ENCODE assay signal across 8 mouse cellular contexts in the genomic region with DNA sequence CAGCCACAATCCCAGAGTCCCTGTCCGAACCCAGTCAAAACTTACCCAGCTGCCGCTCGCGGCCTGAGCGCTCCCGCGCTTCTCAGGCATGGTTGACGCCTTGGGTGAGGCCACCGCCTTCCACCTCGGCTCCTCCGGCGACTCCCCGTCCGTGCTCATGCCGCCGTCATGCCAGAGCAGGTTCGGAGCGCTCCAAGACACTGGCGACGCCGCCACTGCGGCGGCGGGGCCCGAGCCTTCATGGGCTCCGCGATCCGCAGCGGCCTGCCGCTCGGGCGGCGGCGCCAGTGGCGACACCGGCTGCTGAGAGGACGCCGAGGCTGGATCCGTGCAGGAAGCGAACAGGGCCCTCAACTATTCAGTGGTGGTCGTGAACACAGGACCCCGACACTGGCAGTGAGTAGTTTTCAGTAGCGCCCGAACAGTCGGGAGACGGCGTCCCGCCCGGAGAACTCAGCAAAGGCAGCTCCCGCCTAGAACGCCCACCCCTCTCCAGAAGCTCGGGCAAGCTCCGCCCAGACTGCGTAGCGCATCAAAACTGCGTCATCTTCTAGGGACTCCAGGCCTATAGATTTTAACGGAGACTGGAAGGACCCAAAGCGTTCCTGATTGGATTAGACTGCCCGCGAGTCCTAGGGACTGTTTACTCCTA. TPM values are rescaled to one million over a fixed set of nuclear protein-coding genes. Genes with fewer than 3 reads are reported as not detected.
A peak's percentile ranks its signal among the peaks of the same experiment; 100 is the strongest.
DNase-seq lines count a peak whose midpoint lies in the region; ATAC-seq and TF ChIP-seq lines count a peak whose summit lies in the region.

A gene (minus strand): TSS at position 517 of the 652 bp plus-strand sequence.

- peaks cover 13% of the 10 kb centered on the region for H3K9me3 ChIP-seq in embryonic facial prominence, embryonic 14.5 days (ENCODE audit: control insufficient read depth, low read length)
- H3K9me3 ChIP-seq in limb, embryonic 13.5 days, result peaks cover 3% of the 10 kb centered on the region; the same call in 1 of the 2 replicates
- H3K9me3 ChIP-seq in midbrain, embryonic 16.5 days (replicated peaks; ENCODE audit: control insufficient read depth, low read length, poor library complexity, severe bottlenecking), result no peaks in the 10 kb centered on the region

- H3K4me2 ChIP-seq in embryonic facial prominence, embryonic 14.5 days (ENCODE audit: low read depth, low read length), result peak within 1 kb of the TSS; percentile 77
- H3K4me2 ChIP-seq in limb, embryonic 13.5 days (replicated peaks), result peak within 1 kb of the TSS; percentile 86
- H3K4me2 ChIP-seq in midbrain, embryonic 16.5 days (ENCODE audit: low read length), result peak within 1 kb of the TSS; percentile 95

- WGBS in embryonic facial prominence, embryonic 14.5 days, result under 1% methylated on average over 56 of the region's 60 CpGs
- WGBS in heart, adult 2 months, result under 1% methylated on average over 60 of the region's 60 CpGs
- under 1% methylated on average over 60 of the region's 60 CpGs for WGBS in limb, embryonic 13.5 days
- under 1% methylated on average over 60 of the region's 60 CpGs for WGBS in midbrain, embryonic 16.5 days

- no peak for TF ChIP-seq CTCF in heart, adult 2 months (IDR thresholded peaks at IDR 0.05)

- peak; percentile 99 for ATAC-seq in embryonic facial prominence, embryonic 14.5 days (ENCODE audit: low read depth)
- peak; percentile 100 for ATAC-seq in limb, embryonic 13.5 days (ENCODE audit: low FRiP score, low read depth)
- ATAC-seq in midbrain, embryonic 16.5 days, result peak; percentile 99

- H3K79me2 ChIP-seq in heart, adult 2 months (replicated peaks; ENCODE audit: control insufficient read depth, insufficient read depth, low read length), result 0 out of 2 replicates have a peak, but pooled peaks cover 2% of the 10 kb centered on the region

- peaks cover 11% of the 10 kb centered on the region for H3K4me1 ChIP-seq in embryonic facial prominence, embryonic 14.5 days (ENCODE audit: control insufficient read depth, insufficient read depth, low read length)
- H3K4me1 ChIP-seq in heart, adult 2 months (ENCODE audit: control insufficient read depth, insufficient read depth, low read length), result peaks cover 2% of the 10 kb centered on the region
- H3K4me1 ChIP-seq in limb, embryonic 13.5 days, result peaks cover 13% of the 10 kb centered on the region; the same call in 1 of the 2 replicates
- peaks cover 13% of the 10 kb centered on the region for H3K4me1 ChIP-seq in midbrain, embryonic 16.5 days (ENCODE audit: control insufficient read depth, insufficient read depth, low read length)

- TF ChIP-seq EP300 in heart, adult 2 months (IDR thresholded peaks at IDR 0.05; ENCODE audit: insufficient read depth, low read depth, low read length), result no peak

- TF ChIP-seq POLR2A in heart, adult 2 months (IDR thresholded peaks at IDR 0.05; ENCODE audit: insufficient read depth, low read depth, low read length), result peak; percentile 81

- H3K4me3 ChIP-seq in embryonic facial prominence, embryonic 14.5 days (ENCODE audit: low read depth, low read length), result peak within 1 kb of the TSS; percentile 90
- peak within 1 kb of the TSS; percentile 88 for H3K4me3 ChIP-seq in heart, adult 2 months
- H3K4me3 ChIP-seq in limb, embryonic 13.5 days, result peak within 1 kb of the TSS; percentile 81
- peak within 1 kb of the TSS; percentile 63 for H3K4me3 ChIP-seq in midbrain, embryonic 16.5 days (ENCODE audit: low read depth, low read length)

- peak; percentile 96 for DNase-seq in 3T3-L1 (ENCODE audit: low read depth, low spot score)
- DNase-seq in adrenal gland, postnatal 4 days (ENCODE audit: low spot score in 2 of 2), result peak; percentile 70 to 80
- DNase-seq in embryonic facial prominence, embryonic 14.5 days (ENCODE audit: low spot score), result peak; percentile 98
- DNase-seq in heart, adult 2 months, result peak; percentile 92 to 93
- DNase-seq in kidney, adult 8-10 months, result peak; percentile 83 to 87
- peak; percentile 87 to 89 for DNase-seq in spleen, postnatal 10 days (ENCODE audit: low spot score in 2 of 2)

- H3K36me3 ChIP-seq in embryonic facial prominence, embryonic 14.5 days (ENCODE audit: control insufficient read depth, insufficient read depth, low read length), result no peaks in the 10 kb centered on the region
- no peaks in the 10 kb centered on the region; the same call in 1 of the 2 replicates for H3K36me3 ChIP-seq in heart, adult 2 months (ENCODE audit: control insufficient read depth, insufficient read depth, low read length)
- 0 out of 2 replicates have a peak, but pooled peaks cover 2% of the 10 kb centered on the region for H3K36me3 ChIP-seq in limb, embryonic 13.5 days
- H3K36me3 ChIP-seq in midbrain, embryonic 16.5 days (ENCODE audit: control insufficient read depth, insufficient read depth, low read length), result no peaks in the 10 kb centered on the region; the same call in 1 of the 2 replicates

- intact Hi-C loops in heart, adult 2 months (cut with DNase I), result loop anchor here (2.0 to 10.0 kb wide), 3 partner anchors 128 to 678 kb away; a partner anchor contains a TSS

- no peaks in the 10 kb centered on the region for H3K27me3 ChIP-seq in embryonic facial prominence, embryonic 14.5 days (replicated peaks; ENCODE audit: control insufficient read depth, insufficient read depth, low read length)
- H3K27me3 ChIP-seq in heart, adult 2 months (ENCODE audit: control insufficient read depth, insufficient read depth, low read length), result no peaks in the 10 kb centered on the region
- no peaks in the 10 kb centered on the region for H3K27me3 ChIP-seq in limb, embryonic 13.5 days
- no peaks in the 10 kb centered on the region for H3K27me3 ChIP-seq in midbrain, embryonic 16.5 days (ENCODE audit: control insufficient read depth, insufficient read depth, low read depth, low read length)

- H3K9ac ChIP-seq in embryonic facial prominence, embryonic 14.5 days (ENCODE audit: low read depth, low read length), result peak within 1 kb of the TSS; percentile 97
- peak within 1 kb of the TSS; percentile 90 for H3K9ac ChIP-seq in heart, adult 2 months (ENCODE audit: low read depth, low read length)
- H3K9ac ChIP-seq in limb, embryonic 13.5 days, result peak within 1 kb of the TSS; percentile 92
- H3K9ac ChIP-seq in midbrain, embryonic 16.5 days (ENCODE audit: low read depth, low read length), result peak within 1 kb of the TSS; percentile 82

- H3K27ac ChIP-seq in embryonic facial prominence, embryonic 14.5 days (replicated peaks; ENCODE audit: low read depth, low read length), result peak within 1 kb of the TSS; percentile 91
- H3K27ac ChIP-seq in heart, adult 2 months, result peak within 1 kb of the TSS; percentile 70
- peak within 1 kb of the TSS; percentile 93 for H3K27ac ChIP-seq in limb, embryonic 13.5 days
- H3K27ac ChIP-seq in midbrain, embryonic 16.5 days (ENCODE audit: low read length), result peak within 1 kb of the TSS; percentile 77

RNA-seq across cellular contexts. Expression of the gene that starts here (rescaled TPM):
- 10 to 100 TPM; 47.4 to 49.1 TPM for total RNA-seq in adrenal gland, postnatal 4 days (2021)
- 58.6 and 67.2 TPM in 2 replicates for polyA plus RNA-seq in embryonic facial prominence, embryonic 14.5 days (2014; fragmentation: Nextera tagmentation; extraction: Ambion mirVana)
- total RNA-seq in heart, adult 2 months (2021), result 10 to 100 TPM; 15.3 to 15.4 TPM
- polyA plus RNA-seq in heart, adult 2 months (2012; rRNA removed), result 7.9 and 13.0 TPM in 2 replicates
- 58.8 and 61.5 TPM in 2 replicates for polyA plus RNA-seq in limb, embryonic 13.5 days (2015; fragmentation: Nextera tagmentation; extraction: Ambion mirVana)
- 29.1 and 30.4 TPM in 2 replicates for polyA plus RNA-seq in midbrain, embryonic 16.5 days (2015; fragmentation: Nextera tagmentation; extraction: Ambion mirVana)

Comparison
In these comparisons a context has a peak if more than half of its experiments do, and no peak if none do; other contexts are left out.
1. Peak in every context shown above with its lines: DNase-seq, ATAC-seq, H3K4me3 ChIP-seq and H3K27ac ChIP-seq.